Comparison of ENCODE assay signal across 8 mouse cellular contexts in genomic region chr4:43509109-43509508, GRCm38 (mm10). TPM values are rescaled to one million over a fixed set of nuclear protein-coding genes. Genes with fewer than 3 reads are reported as not detected.
A peak's percentile ranks its signal among the peaks of the same experiment; 100 is the strongest.
DNase-seq lines count a peak whose midpoint lies in the region; ATAC-seq lines count a peak whose summit lies in the region.
"Had no signal": no experiment of that assay in that cellular context is flagged by ENCODE, and none has a peak within 500 bp of the region (broad histone marks: within the 10 kb centered on the region; RNA-seq: fewer than 3 reads in every experiment).

No protein-coding gene starts in this region.

- H3K9me3 ChIP-seq in lung, embryonic 15.5 days, result no peaks in the 10 kb centered on the region
- H3K9me3 ChIP-seq in embryonic facial prominence, embryonic 13.5 days, result no peaks in the 10 kb centered on the region
- no peaks in the 10 kb centered on the region for H3K9me3 ChIP-seq in limb, embryonic 10.5 days (replicated peaks)
- no peaks in the 10 kb centered on the region for H3K9me3 ChIP-seq in neural tube, embryonic 15.5 days (replicated peaks)

- no peaks in the 10 kb centered on the region for H3K36me3 ChIP-seq in lung, embryonic 15.5 days
- H3K36me3 ChIP-seq in embryonic facial prominence, embryonic 13.5 days, result no peaks in the 10 kb centered on the region
- no peaks in the 10 kb centered on the region for H3K36me3 ChIP-seq in limb, embryonic 10.5 days
- no peaks in the 10 kb centered on the region for H3K36me3 ChIP-seq in neural tube, embryonic 15.5 days

- no peaks in the 10 kb centered on the region for H3K27me3 ChIP-seq in lung, embryonic 15.5 days
- H3K27me3 ChIP-seq in embryonic facial prominence, embryonic 13.5 days, result peaks cover 24% of the 10 kb centered on the region
- H3K27me3 ChIP-seq in limb, embryonic 10.5 days (ENCODE audit: low read depth, poor library complexity, severe bottlenecking), result peaks cover 40% of the 10 kb centered on the region
- H3K27me3 ChIP-seq in neural tube, embryonic 15.5 days (replicated peaks), result 0 out of 2 replicates have a peak, but pooled peaks cover 17% of the 10 kb centered on the region

- DNase-seq in lung, postnatal 10 days, result no peak
- no peak for DNase-seq in limb, embryonic 10.5 days (ENCODE audit: low spot score)
- no peak for DNase-seq in left cerebral cortex, postnatal 14 days (ENCODE audit: low spot score in 2 of 2)
- DNase-seq in cerebellum, adult 9-10 months, result no peak

- no peak overlapping the region for H3K27ac ChIP-seq in lung, embryonic 15.5 days
- H3K27ac ChIP-seq in embryonic facial prominence, embryonic 13.5 days, result no peak overlapping the region
- peak overlapping the region; percentile 85 for H3K27ac ChIP-seq in limb, embryonic 10.5 days
- no peak overlapping the region for H3K27ac ChIP-seq in neural tube, embryonic 15.5 days (replicated peaks)

- peaks cover 19% of the 10 kb centered on the region for H3K4me1 ChIP-seq in lung, embryonic 15.5 days
- peaks cover 35% of the 10 kb centered on the region for H3K4me1 ChIP-seq in embryonic facial prominence, embryonic 13.5 days
- H3K4me1 ChIP-seq in limb, embryonic 10.5 days, result peaks cover 34% of the 10 kb centered on the region
- H3K4me1 ChIP-seq in neural tube, embryonic 15.5 days, result peaks cover 17% of the 10 kb centered on the region

- no peak for ATAC-seq in lung, embryonic 15.5 days (ENCODE audit: borderline replicate concordance, extremely low read depth, low FRiP score, low TSS enrichment)
- ATAC-seq in embryonic facial prominence, embryonic 13.5 days (ENCODE audit: insufficient number of reproducible peaks, insufficient read depth, low FRiP score, low TSS enrichment, low read depth), result no peak
- no peak for ATAC-seq in neural tube, embryonic 15.5 days (ENCODE audit: low FRiP score)

- 47% methylated on average over 9 of the region's 9 CpGs for WGBS in lung, embryonic 15.5 days
- 37% methylated on average over 9 of the region's 9 CpGs for WGBS in embryonic facial prominence, embryonic 13.5 days
- WGBS in limb, embryonic 10.5 days, result 41% methylated on average over 9 of the region's 9 CpGs
- 18% methylated on average over 9 of the region's 9 CpGs for WGBS in neural tube, embryonic 15.5 days

- peak overlapping the region; percentile 51 for H3K4me3 ChIP-seq in lung, embryonic 15.5 days
- peak overlapping the region; percentile 49 for H3K4me3 ChIP-seq in embryonic facial prominence, embryonic 13.5 days
- H3K4me3 ChIP-seq in limb, embryonic 10.5 days, result peak overlapping the region; percentile 61
- no peak overlapping the region for H3K4me3 ChIP-seq in neural tube, embryonic 15.5 days (replicated peaks)

- intact Hi-C loops in left cerebral cortex, postnatal 14 days (cut with DNase I), result no loop called here

- 0 out of 2 replicates have a peak overlapping the region, but pooled peaks have one; percentile 44 for H3K9ac ChIP-seq in lung, embryonic 15.5 days
- peak overlapping the region; percentile 75 for H3K9ac ChIP-seq in embryonic facial prominence, embryonic 13.5 days
- H3K9ac ChIP-seq in neural tube, embryonic 15.5 days (replicated peaks), result no peak overlapping the region

- H3K4me2 ChIP-seq in lung, embryonic 15.5 days, result peak overlapping the region; percentile 90
- peak overlapping the region; percentile 76 for H3K4me2 ChIP-seq in embryonic facial prominence, embryonic 13.5 days
- peak overlapping the region; percentile 58 for H3K4me2 ChIP-seq in neural tube, embryonic 15.5 days

RNA-seq across cellular contexts. Expression of gene Car9, which starts 2.3 kb away (rescaled TPM):
- 4.7 and 6.1 TPM in 2 replicates for polyA plus RNA-seq in lung, embryonic 15.5 days (2015; fragmentation: Nextera tagmentation; extraction: Ambion mirVana)
- 0.81 and 1.5 TPM in 2 replicates for polyA plus RNA-seq in embryonic facial prominence, embryonic 13.5 days (2015; fragmentation: Nextera tagmentation; extraction: Ambion mirVana)
- 1.0 and 1.3 TPM in 2 replicates for polyA plus RNA-seq in limb, embryonic 10.5 days (2016; fragmentation: Nextera tagmentation; extraction: Ambion mirVana)
- 0.17 and 1.3 TPM in 2 replicates for polyA plus RNA-seq in neural tube, embryonic 15.5 days (2015; fragmentation: Nextera tagmentation; extraction: Ambion mirVana)
- under 1 TPM; 0.27 to 0.44 TPM for total RNA-seq in left cerebral cortex, postnatal 14 days (2021)

RNA-seq across cellular contexts. Expression of gene Arhgef39, which starts 9.6 kb away (rescaled TPM):
- 48.8 and 54.0 TPM in 2 replicates for polyA plus RNA-seq in lung, embryonic 15.5 days (2015; fragmentation: Nextera tagmentation; extraction: Ambion mirVana)
- 45.7 and 47.8 TPM in 2 replicates for polyA plus RNA-seq in embryonic facial prominence, embryonic 13.5 days (2015; fragmentation: Nextera tagmentation; extraction: Ambion mirVana)
- polyA plus RNA-seq in limb, embryonic 10.5 days (2016; fragmentation: Nextera tagmentation; extraction: Ambion mirVana), result 45.1 and 49.8 TPM in 2 replicates
- polyA plus RNA-seq in neural tube, embryonic 15.5 days (2015; fragmentation: Nextera tagmentation; extraction: Ambion mirVana), result 5.9 and 15.4 TPM in 2 replicates
- 1 to 10 TPM; 1.4 to 2.1 TPM for total RNA-seq in left cerebral cortex, postnatal 14 days (2021)
- total RNA-seq: gastrocnemius, adult 18-20 months had no signal

RNA-seq across cellular contexts. Expression of gene Tpm2, which starts 14.5 kb away (rescaled TPM):
- 198 and 216 TPM in 2 replicates for polyA plus RNA-seq in lung, embryonic 15.5 days (2015; fragmentation: Nextera tagmentation; extraction: Ambion mirVana)
- polyA plus RNA-seq in embryonic facial prominence, embryonic 13.5 days (2015; fragmentation: Nextera tagmentation; extraction: Ambion mirVana), result 130 and 141 TPM in 2 replicates
- polyA plus RNA-seq in limb, embryonic 10.5 days (2016; fragmentation: Nextera tagmentation; extraction: Ambion mirVana), result 45.4 and 60.0 TPM in 2 replicates
- 51.4 and 85.4 TPM in 2 replicates for polyA plus RNA-seq in neural tube, embryonic 15.5 days (2015; fragmentation: Nextera tagmentation; extraction: Ambion mirVana)
- total RNA-seq in left cerebral cortex, postnatal 14 days (2021), result 1 to 10 TPM; 6.0 to 7.6 TPM

RNA-seq across cellular contexts. Expression of gene Ccdc107, which starts 16.4 kb away (rescaled TPM):
- 67.4 and 70.1 TPM in 2 replicates for polyA plus RNA-seq in lung, embryonic 15.5 days (2015; fragmentation: Nextera tagmentation; extraction: Ambion mirVana)
- 66.2 and 73.4 TPM in 2 replicates for polyA plus RNA-seq in embryonic facial prominence, embryonic 13.5 days (2015; fragmentation: Nextera tagmentation; extraction: Ambion mirVana)
- polyA plus RNA-seq in limb, embryonic 10.5 days (2016; fragmentation: Nextera tagmentation; extraction: Ambion mirVana), result 44.3 and 50.8 TPM in 2 replicates
- polyA plus RNA-seq in neural tube, embryonic 15.5 days (2015; fragmentation: Nextera tagmentation; extraction: Ambion mirVana), result 88.9 and 89.8 TPM in 2 replicates
- 10 to 100 TPM; 23.0 to 29.0 TPM for total RNA-seq in left cerebral cortex, postnatal 14 days (2021)

RNA-seq across cellular contexts. Expression of gene Sit1, which starts 25.6 kb away (rescaled TPM):
- 0.14 and 1.2 TPM in 2 replicates for polyA plus RNA-seq in lung, embryonic 15.5 days (2015; fragmentation: Nextera tagmentation; extraction: Ambion mirVana)
- polyA plus RNA-seq in embryonic facial prominence, embryonic 13.5 days (2015; fragmentation: Nextera tagmentation; extraction: Ambion mirVana), result not detected in 2 replicates
- not detected in 2 replicates for polyA plus RNA-seq in limb, embryonic 10.5 days (2016; fragmentation: Nextera tagmentation; extraction: Ambion mirVana)
- polyA plus RNA-seq in neural tube, embryonic 15.5 days (2015; fragmentation: Nextera tagmentation; extraction: Ambion mirVana), result 1.9 TPM in 1 of 2 replicates, not detected in the other
- total RNA-seq in left cerebral cortex, postnatal 14 days (2021), result not detected
- total RNA-seq: gastrocnemius, adult 18-20 months had no signal
